Mouse (Mus musculus) embryonic facial prominence, embryonic 15.5 days (tissue): ENCODE data around the gene Sh3pxd2a. TPM values are rescaled to one million over a fixed set of nuclear protein-coding genes. Genes with fewer than 3 reads are reported as not detected.

Source experiments
- ATAC-seq: fragments of 200-750 bp; cut with Nextera tagmentation; 2 replicates; pipeline ENCODE4 v1.8.0; 2017; ENCODE audit warnings: low read depth, moderate TSS enrichment; ENCODE audit not compliant: insufficient number of reproducible peaks, low FRiP score, low TSS enrichment
- H3K27ac ChIP-seq: fragments of 300-500 bp; sonication (generic); replicated peaks from 2 replicates; pipeline ENCODE4 v1.5.1; 2015; ENCODE audit warnings: mild to moderate bottlenecking, inconsistent platforms
- H3K27me3 ChIP-seq: fragments of 300-500 bp; sonication (generic); 2 replicates; pipeline ENCODE4 v1.6.1; 2015; ENCODE audit warnings: inconsistent platforms
- H3K36me3 ChIP-seq: fragments of 300-500 bp; sonication (generic); 2 replicates; pipeline ENCODE4 v1.6.1; 2015; ENCODE audit warnings: mild to moderate bottlenecking, inconsistent platforms
- H3K4me1 ChIP-seq: fragments of 300-500 bp; sonication (generic); 2 replicates; pipeline ENCODE4 v1.6.1; 2015; ENCODE audit warnings: inconsistent platforms
- H3K4me2 ChIP-seq: fragments of 300-500 bp; sonication (generic); replicated peaks from 2 replicates; pipeline ENCODE4 v1.6.1; 2015; ENCODE audit warnings: mild to moderate bottlenecking, inconsistent platforms
- H3K4me3 ChIP-seq: fragments of 300-500 bp; sonication (generic); replicated peaks from 2 replicates; pipeline ENCODE4 v1.5.1; 2015; ENCODE audit warnings: mild to moderate bottlenecking, inconsistent platforms
- H3K9ac ChIP-seq: fragments of 300-500 bp; sonication (generic); 2 replicates; pipeline ENCODE4 v1.6.1; 2015; ENCODE audit warnings: inconsistent platforms
- H3K9me3 ChIP-seq: fragments of 300-500 bp; sonication (generic); replicated peaks from 2 replicates; pipeline ENCODE4 v1.6.1; 2016; ENCODE audit warnings: inconsistent platforms
- WGBS: fragments of 180-500 bp; shearing (Covaris S2); methylation state at CpG from one replicate; pipeline ENCODE4 v1.1.7; 2015; 5-methylcytosine and 5-hydroxymethylcytosine counted together
- polyA plus RNA-seq: library from polyadenylated mRNA; unstranded; fragments of >200 nt; fragmentation: Nextera tagmentation; extraction: Ambion mirVana; gene quantifications from 2 replicates; pipeline ENCODE4 v1.2.1, GENCODE M21; 2015

Gene Sh3pxd2a
- polyA plus RNA-seq, 1 experiment from 2014 or later = 15.8 TPM

- H3K9ac ChIP-seq = no peak overlapping the region
- WGBS = 31% methylated on average over 12 of the region's 12 CpGs
- H3K9me3 ChIP-seq = no peaks in the 10 kb centered on the region
- H3K4me2 ChIP-seq = peak overlapping the region; percentile 39
- H3K36me3 ChIP-seq = no peaks in the 10 kb centered on the region
- H3K27me3 ChIP-seq = no peaks in the 10 kb centered on the region
- H3K4me1 ChIP-seq = no peaks in the 10 kb centered on the region
- H3K4me3 ChIP-seq = peak overlapping the region; percentile 32
- no peak for ATAC-seq
- no peak overlapping the region for H3K27ac ChIP-seq
These were observed 224.1 kb downstream of the Sh3pxd2a start for GRCm38 (mm10) chr19:47240076-47240475.

DNA sequence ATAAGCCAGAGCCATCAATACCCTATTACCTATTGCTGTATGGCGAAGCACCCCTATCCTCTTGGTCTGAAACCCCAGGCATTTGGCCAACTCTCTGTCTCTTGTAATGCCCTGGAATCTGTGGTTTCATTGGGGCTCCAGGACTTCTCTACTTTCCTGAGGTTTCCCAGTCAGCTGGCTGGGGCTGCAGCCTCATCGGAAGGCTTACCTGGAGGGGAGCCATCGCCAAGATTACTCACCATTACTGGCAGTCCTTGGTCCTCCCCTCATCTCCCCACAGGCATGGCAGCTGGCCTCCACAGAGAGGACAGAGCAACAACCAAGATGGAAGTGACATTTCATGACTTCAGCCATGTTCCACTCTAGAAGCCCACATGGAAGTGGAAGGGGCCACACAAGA lies 231.1 kb downstream of the Sh3pxd2a start:
- Histone ChIP-seq H3K4me1 (peaks cover 12% of the 10 kb centered on the region), H3K4me3 (no peak overlapping the region), H3K4me2 (no peak overlapping the region), H3K9me3 (no peaks in the 10 kb centered on the region), H3K27me3 (no peaks in the 10 kb centered on the region), H3K27ac (no peak overlapping the region), H3K36me3 (no peaks in the 10 kb centered on the region), H3K9ac (no peak overlapping the region)
- ATAC-seq = no peak
- 78% methylated on average over 3 of the region's 3 CpGs for WGBS

DNA sequence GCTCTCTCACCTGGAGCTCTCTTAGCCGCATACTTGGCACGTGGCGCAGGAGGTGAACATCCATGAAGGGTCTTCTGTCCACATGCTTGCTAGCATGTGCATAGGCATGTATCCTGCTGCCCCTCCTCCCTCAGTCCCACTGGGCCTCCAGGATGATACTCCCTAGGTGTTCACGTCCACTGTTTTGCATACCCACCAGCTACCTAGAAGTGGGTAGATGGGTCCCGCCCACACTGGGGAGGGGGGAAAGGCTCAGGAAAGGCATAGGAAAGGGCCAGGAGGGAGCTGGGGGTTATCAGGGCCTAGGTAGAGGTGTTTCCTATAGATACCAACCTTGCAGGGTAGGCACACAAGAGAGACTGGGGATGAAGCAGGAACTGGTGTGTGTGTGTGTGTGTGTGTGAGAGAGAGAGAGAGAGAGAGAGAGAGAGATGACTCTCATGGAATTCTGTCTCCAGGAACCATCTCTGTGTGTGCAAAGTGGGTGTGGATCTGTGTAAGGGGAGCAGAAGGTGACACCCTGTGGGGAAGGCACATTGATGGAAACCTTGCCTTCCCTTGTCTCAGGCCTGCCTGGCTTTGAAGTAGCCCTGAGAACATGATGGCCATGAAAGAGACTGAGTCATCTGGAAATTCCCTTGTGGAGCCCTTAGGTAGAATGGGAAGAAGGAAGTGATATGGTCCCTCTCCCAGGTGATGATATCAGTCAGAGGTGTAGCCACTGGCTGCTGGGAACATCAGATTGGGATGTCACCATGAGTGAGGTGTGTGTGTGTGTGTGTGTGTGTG lies 231.9 kb downstream of the Sh3pxd2a start:
- no peaks in the 10 kb centered on the region for H3K27me3 ChIP-seq
- H3K4me1 ChIP-seq = peaks cover 12% of the 10 kb centered on the region
- H3K9ac ChIP-seq = no peak overlapping the region
- no peaks in the 10 kb centered on the region for H3K9me3 ChIP-seq
- no peak overlapping the region for H3K4me2 ChIP-seq
- no peak overlapping the region for H3K27ac ChIP-seq
- H3K4me3 ChIP-seq = no peak overlapping the region
- 79% methylated on average over 5 of the region's 5 CpGs for WGBS
- no peak for ATAC-seq
- no peaks in the 10 kb centered on the region for H3K36me3 ChIP-seq

DNA sequence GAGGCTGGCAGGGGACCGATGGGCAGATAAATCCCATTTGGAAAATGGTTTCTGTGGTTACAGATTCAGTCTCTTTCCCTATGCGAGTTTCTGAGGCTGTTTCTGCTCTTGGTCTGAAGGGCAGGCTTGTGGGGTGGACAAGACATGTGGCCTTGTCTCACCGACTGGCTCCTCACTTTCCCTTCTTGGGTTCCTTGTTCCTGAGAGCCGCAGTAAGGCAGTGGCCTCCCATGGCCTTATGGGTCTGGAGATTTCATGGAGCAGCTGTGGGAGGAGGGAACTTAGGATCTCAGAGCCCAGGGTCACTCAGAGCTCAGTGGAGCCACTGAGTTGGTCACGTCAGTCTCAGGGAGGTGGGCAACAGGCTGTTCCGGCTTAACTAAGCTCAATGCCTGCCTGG lies 232.8 kb downstream of the Sh3pxd2a start:
- Histone ChIP-seq H3K9ac (no peak overlapping the region), H3K4me1 (peaks cover 12% of the 10 kb centered on the region), H3K9me3 (no peaks in the 10 kb centered on the region), H3K36me3 (no peaks in the 10 kb centered on the region), H3K4me2 (no peak overlapping the region), H3K27me3 (no peaks in the 10 kb centered on the region), H3K27ac (no peak overlapping the region), H3K4me3 (no peak overlapping the region)
- no peak for ATAC-seq
- 85% methylated on average over 6 of the region's 6 CpGs for WGBS

DNA sequence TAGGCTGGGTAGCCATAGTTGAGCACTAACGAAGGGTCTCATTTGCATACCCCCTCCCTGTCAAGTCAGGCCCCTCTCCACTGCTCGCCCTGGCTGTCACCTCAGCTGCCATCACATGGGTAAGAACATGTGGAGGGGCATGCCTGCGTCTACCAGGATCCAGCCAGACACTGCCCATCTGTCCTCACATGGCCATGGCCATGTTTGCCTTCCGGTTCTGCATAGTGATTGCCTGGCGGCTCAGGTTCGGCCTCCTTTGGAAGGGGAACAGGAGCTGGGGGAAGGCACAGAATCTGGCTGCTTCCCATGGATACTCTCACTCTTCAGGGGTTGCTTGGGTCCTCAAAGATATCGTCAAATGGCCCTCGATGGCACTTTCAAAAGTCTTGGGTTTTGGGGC lies 233.5 kb downstream of the Sh3pxd2a start:
- Histone ChIP-seq H3K4me2 (no peak overlapping the region), H3K36me3 (no peaks in the 10 kb centered on the region), H3K9ac (no peak overlapping the region), H3K9me3 (no peaks in the 10 kb centered on the region), H3K27me3 (no peaks in the 10 kb centered on the region), H3K4me1 (peaks cover 12% of the 10 kb centered on the region), H3K4me3 (no peak overlapping the region), H3K27ac (no peak overlapping the region)
- no peak for ATAC-seq
- WGBS = 85% methylated on average over 8 of the region's 8 CpGs

DNA sequence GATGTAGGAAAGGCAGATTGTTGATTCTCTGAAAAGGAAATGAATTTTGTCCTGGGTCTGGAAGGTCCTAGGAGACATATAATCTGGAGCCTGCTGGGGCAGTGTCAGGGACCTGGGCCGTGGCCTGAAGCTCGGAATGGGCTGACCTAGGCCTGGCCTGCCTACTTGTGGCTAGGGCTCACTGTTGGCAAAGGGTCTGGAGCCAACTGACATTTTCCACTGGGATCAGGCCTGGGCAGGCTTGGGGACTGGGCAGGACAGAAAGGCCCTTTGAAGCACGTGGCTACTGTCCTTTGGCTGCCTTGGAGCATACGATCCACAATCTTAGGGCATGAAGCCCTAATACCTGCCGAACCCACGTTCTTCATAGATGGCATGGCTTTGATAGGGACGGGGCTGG lies 234.1 kb downstream of the Sh3pxd2a start:
- Histone ChIP-seq H3K36me3 (no peaks in the 10 kb centered on the region), H3K4me2 (no peak overlapping the region), H3K27ac (no peak overlapping the region), H3K27me3 (no peaks in the 10 kb centered on the region), H3K4me3 (no peak overlapping the region), H3K9me3 (no peaks in the 10 kb centered on the region), H3K4me1 (peaks cover 12% of the 10 kb centered on the region), H3K9ac (no peak overlapping the region)
- WGBS = 84% methylated on average over 7 of the region's 7 CpGs
- no peak for ATAC-seq

GRCm38 (mm10) chr19:47229461-47229860 lies 234.7 kb downstream of the Sh3pxd2a start:
- H3K36me3 ChIP-seq = no peaks in the 10 kb centered on the region
- no peak overlapping the region for H3K9ac ChIP-seq
- no peak overlapping the region for H3K4me2 ChIP-seq
- H3K9me3 ChIP-seq = no peaks in the 10 kb centered on the region
- 78% methylated on average over 5 of the region's 5 CpGs for WGBS
- no peak overlapping the region for H3K27ac ChIP-seq
- no peak for ATAC-seq
- 0 out of 2 replicates have a peak overlapping the region, but pooled peaks have one; percentile 26 for H3K4me3 ChIP-seq
- H3K4me1 ChIP-seq = peaks cover 12% of the 10 kb centered on the region
- no peaks in the 10 kb centered on the region for H3K27me3 ChIP-seq

DNA sequence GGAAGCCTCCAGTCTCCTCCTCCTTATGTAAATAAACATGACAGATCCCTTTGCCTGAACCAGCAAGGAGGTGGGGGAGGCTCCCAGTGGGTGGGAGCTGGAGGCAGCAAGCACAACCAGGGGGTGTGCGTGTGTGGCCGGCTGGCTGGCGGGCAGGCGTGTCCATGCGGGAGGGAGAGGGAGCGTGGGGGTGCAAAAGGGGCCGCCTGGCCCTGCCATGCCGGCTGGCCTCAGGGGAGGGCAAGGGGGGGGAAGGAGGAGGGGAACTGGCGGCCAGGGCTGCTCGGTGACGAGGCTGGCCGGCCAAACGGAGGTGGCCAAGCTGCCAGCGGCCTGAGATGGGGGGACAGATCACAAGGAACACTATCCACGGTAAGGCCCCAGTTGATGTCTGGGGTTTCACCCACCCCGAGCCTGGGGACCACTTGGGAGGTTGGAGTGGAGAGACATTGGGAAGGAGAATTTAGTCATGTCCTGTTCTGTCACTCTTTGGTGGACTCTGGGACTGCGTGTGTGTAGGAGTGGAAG lies 235.4 kb downstream of the Sh3pxd2a start:
- ATAC-seq = peak; percentile 76

DNA sequence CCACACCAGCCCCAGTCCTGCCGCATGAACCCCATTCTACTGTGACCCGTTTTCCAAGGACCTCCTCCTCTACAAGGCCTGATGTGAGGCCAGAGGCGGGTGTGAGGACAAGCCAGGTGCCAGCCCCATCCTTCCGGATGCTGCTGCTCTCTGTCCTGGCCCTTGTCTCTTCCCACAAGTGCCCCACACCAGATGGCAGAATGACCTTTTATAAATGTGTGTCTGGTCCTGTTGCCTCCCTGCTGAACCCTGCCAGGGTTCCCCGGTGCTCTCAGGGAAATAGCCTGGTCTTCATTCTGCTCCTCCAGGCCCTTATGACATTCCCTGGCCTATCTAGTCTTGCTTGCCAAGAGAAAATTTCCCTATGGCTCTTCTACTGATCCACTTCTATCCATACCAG lies 238.4 kb downstream of the Sh3pxd2a start:
- no peaks in the 10 kb centered on the region for H3K9me3 ChIP-seq
- no peak for ATAC-seq
- no peak overlapping the region for H3K9ac ChIP-seq
- no peak overlapping the region for H3K27ac ChIP-seq
- H3K4me2 ChIP-seq = no peak overlapping the region
- H3K4me3 ChIP-seq = no peak overlapping the region
- peaks cover 12% of the 10 kb centered on the region for H3K4me1 ChIP-seq
- no peaks in the 10 kb centered on the region for H3K36me3 ChIP-seq
- WGBS = 82% methylated on average over 5 of the region's 5 CpGs
- H3K27me3 ChIP-seq = no peaks in the 10 kb centered on the region

More for the DNA sequence above, 235.4 kb downstream of the Sh3pxd2a start:
- no peaks in the 10 kb centered on the region for H3K36me3 ChIP-seq
- no peak overlapping the region for H3K9ac ChIP-seq
- peaks cover 12% of the 10 kb centered on the region for H3K4me1 ChIP-seq
- WGBS = 5% methylated on average over 17 of the region's 17 CpGs
- H3K4me2 ChIP-seq = peak overlapping the region; percentile 52
- H3K27me3 ChIP-seq = no peaks in the 10 kb centered on the region
- no peak overlapping the region; the same call in 1 of the 2 replicates for H3K27ac ChIP-seq
- H3K9me3 ChIP-seq = no peaks in the 10 kb centered on the region
- peak overlapping the region; percentile 26 for H3K4me3 ChIP-seq

GRCm38 (mm10) chr19:47224743-47225142 lies 239.5 kb downstream of the Sh3pxd2a start:
- no peaks in the 10 kb centered on the region for H3K36me3 ChIP-seq
- no peak overlapping the region for H3K9ac ChIP-seq
- ATAC-seq = no peak
- no peaks in the 10 kb centered on the region for H3K27me3 ChIP-seq
- no peak overlapping the region for H3K4me2 ChIP-seq
- no peaks in the 10 kb centered on the region for H3K9me3 ChIP-seq
- H3K4me1 ChIP-seq = peaks cover 12% of the 10 kb centered on the region
- 86% methylated on average over 4 of the region's 4 CpGs for WGBS
- no peak overlapping the region for H3K27ac ChIP-seq
- H3K4me3 ChIP-seq = no peak overlapping the region

- no peak overlapping the region for H3K4me2 ChIP-seq
- H3K36me3 ChIP-seq = no peaks in the 10 kb centered on the region
- H3K27ac ChIP-seq = peak overlapping the region; percentile 60; the same call in 1 of the 2 replicates
- no peaks in the 10 kb centered on the region for H3K27me3 ChIP-seq
- 58% methylated on average over 15 of the region's 15 CpGs for WGBS
- H3K4me3 ChIP-seq = no peak overlapping the region
- no peaks in the 10 kb centered on the region for H3K9me3 ChIP-seq
- ATAC-seq = no peak
- no peaks in the 10 kb centered on the region for H3K4me1 ChIP-seq
- no peak overlapping the region for H3K9ac ChIP-seq
These were observed 241.2 kb downstream of the Sh3pxd2a start for GRCm38 (mm10) chr19:47222841-47223557.
